In genomic region chr5:125327596-125328385, GRCm38 (mm10) we compare ENCODE assay signal across 8 mouse cellular contexts. TPM values are rescaled to one million over a fixed set of nuclear protein-coding genes. Genes with fewer than 3 reads are reported as not detected.
DNase-seq lines count a peak whose midpoint lies in the region; ATAC-seq and TF ChIP-seq lines count a peak whose summit lies in the region.

No protein-coding gene starts in this region.

- DNase-seq in cerebellum, postnatal 10 days = peak; percentile 54 to 58
- no peak for DNase-seq in cerebellum, adult 9-11 months
- DNase-seq in forebrain, embryonic 14.5 days (ENCODE audit: low spot score) = peak; percentile 84
- DNase-seq in midbrain, embryonic 10.5 days (ENCODE audit: low spot score) = peak; percentile 53
- DNase-seq in spleen, postnatal 10 days (ENCODE audit: low spot score in 2 of 2) = no peak
- no peak for DNase-seq in ovary, postnatal 14 days (ENCODE audit: low spot score)

- peak overlapping the region; percentile 57 for H3K9ac ChIP-seq in forebrain, embryonic 14.5 days (ENCODE audit: low read length)

- no peak for TF ChIP-seq CTCF in E14TG2a.4 (conservative IDR thresholded peaks at IDR 0.05; ENCODE audit: low read length)

- H3K4me2 ChIP-seq in forebrain, embryonic 14.5 days (ENCODE audit: low read length) = peak overlapping the region; percentile 47

- no peak overlapping the region for H3K27ac ChIP-seq in forebrain, embryonic 14.5 days (ENCODE audit: low read depth, low read length)
- peak overlapping the region; percentile 78 for H3K27ac ChIP-seq in midbrain, embryonic 10.5 days (replicated peaks)

- WGBS in forebrain, embryonic 14.5 days = 60% methylated on average over 18 of the region's 18 CpGs
- WGBS in midbrain, embryonic 10.5 days = 59% methylated on average over 18 of the region's 18 CpGs

- peak; percentile 88 for ATAC-seq in forebrain, embryonic 14.5 days
- ATAC-seq in megakaryocyte, adult 5-6 weeks (ENCODE audit: poor library complexity, severe bottlenecking) = no peak

- no peaks in the 10 kb centered on the region for H3K9me3 ChIP-seq in E14TG2a.4 (ENCODE audit: low read length)
- H3K9me3 ChIP-seq in forebrain, embryonic 14.5 days (replicated peaks; ENCODE audit: control insufficient read depth, low read length) = no peaks in the 10 kb centered on the region
- no peaks in the 10 kb centered on the region for H3K9me3 ChIP-seq in midbrain, embryonic 10.5 days (replicated peaks)

- peaks cover 14% of the 10 kb centered on the region for H3K36me3 ChIP-seq in E14TG2a.4 (ENCODE audit: insufficient read depth, low read length)
- no peaks in the 10 kb centered on the region for H3K36me3 ChIP-seq in forebrain, embryonic 14.5 days (ENCODE audit: control insufficient read depth, insufficient read depth, low read length)
- peaks cover 13% of the 10 kb centered on the region for H3K36me3 ChIP-seq in midbrain, embryonic 10.5 days

- peaks cover 77% of the 10 kb centered on the region for H3K4me1 ChIP-seq in E14TG2a.4 (replicated peaks; ENCODE audit: low read depth, low read length)
- no peaks in the 10 kb centered on the region for H3K4me1 ChIP-seq in forebrain, embryonic 14.5 days (ENCODE audit: control insufficient read depth, insufficient read depth, low read length)
- H3K4me1 ChIP-seq in midbrain, embryonic 10.5 days = peaks cover 41% of the 10 kb centered on the region

- H3K4me3 ChIP-seq in E14TG2a.4 (replicated peaks; ENCODE audit: low read length) = peak overlapping the region; percentile 60
- peak overlapping the region; percentile 23 for H3K4me3 ChIP-seq in forebrain, embryonic 14.5 days (ENCODE audit: low read depth, low read length)
- H3K4me3 ChIP-seq in midbrain, embryonic 10.5 days = peak overlapping the region; percentile 43

- H3K27me3 ChIP-seq in E14TG2a.4 (ENCODE audit: insufficient read depth, low read length) = no peaks in the 10 kb centered on the region
- H3K27me3 ChIP-seq in forebrain, embryonic 14.5 days (replicated peaks; ENCODE audit: control insufficient read depth, insufficient read depth, low read length) = no peaks in the 10 kb centered on the region
- no peaks in the 10 kb centered on the region for H3K27me3 ChIP-seq in midbrain, embryonic 10.5 days (ENCODE audit: low read depth, poor library complexity, severe bottlenecking)

RNA-seq across cellular contexts. Expression of gene Scarb1, which starts 13.1 kb away (rescaled TPM):
- polyA plus RNA-seq in forebrain, embryonic 14.5 days (2014; fragmentation: Nextera tagmentation; extraction: Ambion mirVana) = 17.6 and 21.7 TPM in 2 replicates
- polyA plus RNA-seq in midbrain, embryonic 10.5 days (2016; fragmentation: Nextera tagmentation; extraction: Ambion mirVana) = 48.1 and 52.3 TPM in 2 replicates
- total RNA-seq in megakaryocyte, adult 5-6 weeks (2015) = 88.7 and 92.9 TPM in 2 replicates
- 86.3 and 88.2 TPM in 2 replicates for total RNA-seq in megakaryocyte, adult 5-6 weeks (2017)

Comparison
In these comparisons a context has a peak if more than half of its experiments do, and no peak if none do; other contexts are left out.
1. DNase-seq: peak in cerebellum, postnatal 10 days (2 of 2), forebrain, embryonic 14.5 days (single experiment) and midbrain, embryonic 10.5 days (single experiment); none in cerebellum, adult 9-11 months (single experiment), spleen, postnatal 10 days (0 of 2) and ovary, postnatal 14 days (single experiment).
2. Peak in every context shown above with its lines, with median percentiles within 50 percentile points of each other: H3K4me3 ChIP-seq.